Mouse (Mus musculus) left cerebral cortex, postnatal 36 days (tissue): ENCODE data around the gene Greb1. TPM values are rescaled to one million over a fixed set of nuclear protein-coding genes. Genes with fewer than 3 reads are reported as not detected.

Experiments
- DNase-seq, 2 experiments: peaks; one replicate each; pipeline ENCODE4 v3.0.0; 2021 to 2022; ENCODE audit warnings: low spot score in 2 of 2, mixed read lengths in 1 of 2
- intact Hi-C: fragments of 180-260 bp; cut with DNase I; formaldehyde crosslinking; loops from one replicate; pipeline ENCODE4 v1.15.1; 2025
- total RNA-seq, 2 experiments: library from RNA; stranded (reverse); gene quantifications; 2 replicates each; pipeline ENCODE4 v1.2.3; 2021

Gene Greb1
- total RNA-seq, result 1 to 10 TPM; 1.5 to 1.9 TPM

DNA sequence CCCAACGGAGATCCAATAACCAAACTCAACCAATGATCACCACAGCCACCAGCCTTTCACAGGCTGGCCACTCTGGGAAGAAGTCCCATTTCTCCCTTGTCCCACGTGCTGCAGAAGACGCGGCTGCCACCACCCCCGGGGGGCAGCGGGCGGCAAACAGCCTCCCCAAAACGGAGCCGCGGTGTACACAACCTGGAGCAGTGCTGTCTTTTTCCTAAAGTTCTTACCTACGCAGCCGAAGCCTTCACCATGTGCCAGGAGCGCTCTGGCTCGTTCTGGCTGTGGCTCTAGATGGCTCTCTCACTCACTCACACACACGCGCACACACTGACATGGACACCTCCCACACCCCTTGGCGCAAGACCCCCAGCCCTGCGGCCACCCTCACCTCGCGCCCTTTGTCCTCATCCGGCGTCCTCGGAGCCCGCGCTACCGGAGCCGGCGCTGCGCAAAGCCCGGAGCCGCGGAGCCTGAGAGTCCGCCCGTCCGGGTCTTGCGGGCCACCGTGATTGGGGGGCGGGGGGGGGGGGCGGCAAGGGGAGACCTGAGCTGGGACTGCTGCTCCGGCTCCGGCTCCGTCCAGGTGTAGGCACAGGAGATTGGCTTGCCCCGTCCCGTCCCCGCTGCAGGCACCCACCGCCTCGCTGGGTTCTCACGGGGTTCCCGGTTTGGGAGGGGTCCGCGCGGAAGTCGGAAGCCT lies at the start of gene Greb1:
Gene Greb1, minus strand, starts transcription at position 628 of the 700 bp plus-strand sequence.
- intact Hi-C loops, result loop anchor here (5.0 kb wide), 1 partner anchor 233 kb away; no protein-coding TSS in a partner anchor
- DNase-seq, result no peak

DNA sequence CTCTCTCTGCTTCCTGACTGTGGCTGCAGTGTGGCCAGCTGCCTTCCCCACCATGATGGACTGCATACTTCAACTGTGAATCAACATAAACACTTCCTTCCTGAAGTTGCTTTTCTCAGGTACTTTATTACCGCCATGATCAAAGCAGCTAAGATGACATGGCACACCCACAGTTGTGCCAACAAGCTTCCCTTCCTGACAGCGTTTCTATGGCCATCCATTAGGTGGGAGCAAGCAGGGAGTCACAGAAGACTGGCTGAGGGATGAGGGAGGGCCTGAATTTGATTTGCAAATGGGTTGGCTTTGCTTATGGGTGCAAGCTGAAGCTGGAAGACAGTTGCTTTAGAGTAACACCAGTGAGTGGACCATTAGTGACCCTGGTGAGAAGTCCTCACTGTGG lies 49.1 kb upstream of the Greb1 start:
- intact Hi-C loops, result loop anchor here (2.0 kb wide), 1 partner anchor 45 kb away; the partner anchor contains the start of gene Rock2
- no peak for DNase-seq

DNA sequence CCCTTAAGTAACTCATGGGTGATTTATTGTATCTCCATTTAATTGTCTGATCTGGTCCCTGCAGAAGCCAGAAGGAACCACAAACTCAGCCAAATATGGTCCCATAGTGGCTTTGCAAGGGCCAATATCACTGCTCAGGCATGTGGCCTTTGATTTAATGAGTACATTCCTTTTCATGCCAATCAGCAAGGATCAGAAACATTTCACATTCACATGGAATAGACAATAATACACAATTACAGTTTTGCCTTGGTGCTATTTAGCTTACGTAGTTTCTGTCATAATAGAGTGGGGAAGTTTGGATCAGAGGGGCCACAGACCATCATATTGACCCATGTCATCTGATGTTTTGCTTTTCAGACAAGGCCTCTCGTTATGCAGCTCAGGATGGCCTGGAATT lies 47.8 kb upstream of the Greb1 start:
- intact Hi-C loops, result no loop called here
- DNase-seq, result no peak

DNA sequence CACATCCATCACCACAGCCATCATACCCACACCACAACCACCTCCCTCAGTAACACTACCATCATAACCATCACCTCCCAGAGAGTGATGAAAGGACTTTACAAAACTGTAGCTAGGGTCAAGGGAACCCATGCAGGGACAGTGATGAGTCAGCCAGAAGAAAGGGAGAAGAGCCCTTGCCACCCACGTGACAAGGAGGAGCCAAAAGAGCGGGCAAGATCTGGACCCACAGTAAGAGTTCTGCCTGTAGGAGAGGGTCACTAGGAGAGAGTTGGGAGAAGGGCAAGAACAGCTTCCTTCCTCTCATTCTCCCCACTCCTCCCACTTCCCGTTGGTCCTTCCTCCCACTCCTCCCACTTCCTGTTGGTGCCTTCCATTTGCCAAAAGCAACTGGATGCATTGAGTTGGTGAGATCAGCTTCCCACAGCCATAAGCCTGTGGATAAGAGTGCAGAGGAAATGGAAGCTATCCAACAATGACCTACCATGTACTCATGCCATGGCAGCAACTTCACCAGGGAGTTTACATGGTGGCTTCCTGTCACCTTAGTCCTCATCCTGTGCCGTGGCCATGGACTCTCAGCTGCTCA lies 46.6 kb upstream of the Greb1 start:
- intact Hi-C loops, result no loop called here
- DNase-seq, result no peak

DNA sequence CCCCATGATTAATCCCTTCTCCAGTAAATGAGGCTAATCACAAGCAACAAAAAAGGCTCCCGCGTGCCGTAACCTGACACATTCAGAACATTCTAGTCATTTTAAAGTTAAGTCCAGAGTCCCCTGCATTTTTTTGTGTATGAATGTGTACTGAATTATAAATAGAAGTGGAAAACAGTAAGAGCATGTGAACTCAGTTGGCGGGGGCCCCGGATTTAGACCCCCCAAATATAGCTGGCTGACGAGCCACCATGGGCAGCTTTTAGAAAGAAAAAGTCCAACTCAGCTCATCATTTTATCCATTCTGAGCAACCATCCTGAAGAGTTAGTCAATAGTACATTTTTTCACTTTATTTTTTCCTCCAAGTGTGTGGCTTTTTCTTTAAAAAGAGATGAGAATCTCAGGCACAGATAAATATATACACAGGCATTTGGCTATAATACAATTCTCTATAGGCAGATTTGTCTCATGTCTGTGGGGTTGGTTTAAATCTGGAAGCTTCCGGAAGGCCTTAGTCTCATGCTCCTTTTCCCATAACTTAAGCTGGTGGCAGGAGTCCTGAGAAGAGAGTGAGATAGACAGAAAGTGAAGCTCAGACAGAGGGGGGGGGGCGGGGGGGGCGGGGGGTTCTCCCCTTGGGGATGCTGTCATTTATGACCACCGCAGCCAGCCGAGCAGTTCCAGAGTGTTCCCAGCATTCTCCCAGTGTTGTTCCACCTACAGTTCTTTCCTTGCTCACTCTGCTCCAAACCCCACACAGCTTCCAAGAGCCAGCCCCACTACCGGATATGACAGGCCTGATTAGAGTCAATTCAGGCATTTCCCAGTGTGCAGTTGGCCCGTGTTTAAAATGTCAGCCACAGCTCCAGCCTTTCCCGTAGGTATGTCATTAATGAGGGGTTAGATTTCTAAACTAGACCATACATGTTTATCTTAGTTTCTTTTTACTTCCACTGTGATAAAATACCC lies 44.2 kb upstream of the Greb1 start:
- DNase-seq, result peak; percentile 47 to 69
- intact Hi-C loops, result no loop called here

DNA sequence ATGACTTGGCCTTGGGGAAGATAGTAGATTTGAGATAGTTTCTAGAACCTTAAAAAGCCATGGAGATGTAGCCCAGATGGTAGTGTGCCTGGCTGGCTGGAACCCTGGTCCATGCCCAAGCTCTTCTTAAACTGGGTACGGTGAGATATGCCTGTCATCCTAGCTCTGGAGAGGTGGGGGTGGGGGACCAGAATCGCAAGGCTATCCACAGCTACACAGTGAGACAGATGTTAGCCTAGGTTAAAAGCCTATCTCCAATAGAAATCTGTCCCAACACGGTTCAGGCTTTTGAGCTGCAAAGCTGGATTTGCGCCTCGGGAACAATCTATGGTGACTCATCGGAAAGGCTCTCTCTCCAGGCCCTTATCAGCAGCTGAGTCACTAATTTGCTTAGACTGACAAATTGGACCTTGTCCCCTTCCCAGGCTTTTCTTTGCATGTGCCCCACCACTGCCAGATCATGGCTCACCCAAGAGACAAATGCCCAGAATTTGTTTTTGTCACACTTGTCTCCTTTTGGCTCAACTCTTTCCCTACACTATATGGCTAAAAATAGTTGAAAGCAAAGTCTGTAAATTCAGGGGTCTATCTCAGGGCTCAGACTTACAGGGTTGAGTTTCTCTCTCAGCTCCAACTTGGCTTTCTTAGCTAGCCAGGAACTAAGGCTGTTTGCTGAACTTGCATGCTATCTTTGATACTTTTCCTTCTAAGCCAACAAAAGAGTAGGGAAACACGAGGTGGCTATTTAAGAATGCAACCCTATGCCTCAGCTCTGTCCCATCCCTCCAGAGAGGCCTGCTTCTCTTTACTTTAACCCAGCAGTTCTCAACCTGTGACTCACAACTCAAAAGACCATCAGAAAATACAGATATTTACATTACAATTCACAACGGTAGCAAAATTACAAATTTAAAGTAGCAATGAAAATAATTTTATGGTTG lies 40.4 kb upstream of the Greb1 start:
- intact Hi-C loops, result no loop called here

DNA sequence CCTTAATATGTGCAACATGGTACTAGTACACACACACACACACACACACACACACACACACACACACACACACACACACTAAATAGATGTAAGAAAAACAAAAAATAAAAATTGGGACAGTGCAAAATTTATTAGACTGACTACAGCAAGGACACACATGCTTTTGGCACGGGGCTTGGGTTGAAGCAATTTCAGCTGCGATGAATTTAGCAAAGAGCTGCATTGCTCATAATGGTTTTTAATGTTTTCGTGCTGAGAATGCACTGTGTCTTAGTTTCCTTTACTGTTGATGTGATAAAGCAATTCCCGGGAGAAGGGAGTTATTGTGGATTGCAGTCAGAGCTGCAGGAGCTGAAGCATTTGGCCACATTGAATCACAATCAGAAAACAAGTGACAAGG lies 37.1 kb upstream of the Greb1 start:
- no peak for DNase-seq
- intact Hi-C loops, result no loop called here

More for the DNA sequence above, 40.4 kb upstream of the Greb1 start:
- no peak for DNase-seq

DNA sequence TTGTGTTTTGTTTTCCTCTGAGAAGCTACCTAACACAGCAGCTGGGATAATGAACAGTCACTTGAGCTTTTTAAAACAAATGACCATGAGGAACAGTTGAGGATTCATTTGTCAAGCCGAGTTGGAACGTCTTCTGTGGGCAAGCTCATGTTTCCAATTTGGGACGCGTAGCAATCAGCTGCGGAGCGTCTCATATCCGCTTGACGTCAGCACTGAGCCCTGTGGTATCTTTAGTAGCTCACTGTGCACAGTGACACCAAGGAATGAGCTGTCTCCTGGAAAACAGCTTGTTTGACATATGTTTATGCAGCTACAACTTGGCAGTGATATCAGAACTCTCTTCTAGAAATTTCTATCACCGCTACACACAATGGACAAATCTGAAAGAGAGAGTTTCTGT lies 35.5 kb upstream of the Greb1 start:
- DNase-seq, result peak; percentile 77 to 79
- intact Hi-C loops, result no loop called here

DNA sequence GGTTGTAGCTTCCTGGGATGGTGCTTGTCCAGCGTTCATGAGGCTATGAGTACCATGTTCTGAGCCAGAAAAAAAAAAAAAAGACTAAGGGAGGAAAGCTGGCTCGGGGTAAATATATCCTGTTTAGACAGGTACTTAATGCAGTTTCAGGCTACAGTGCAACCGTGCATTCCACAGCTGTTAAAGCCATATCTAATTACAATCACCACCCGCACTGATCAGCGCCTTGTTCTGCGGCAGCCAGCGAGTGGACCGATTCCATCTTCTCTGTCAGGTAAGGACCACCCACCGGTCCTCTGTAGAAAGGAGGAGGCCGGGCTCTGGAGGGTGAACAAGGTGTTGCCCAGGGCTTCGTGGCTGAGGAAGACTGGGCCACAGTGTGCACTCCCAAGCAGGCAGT lies 34.0 kb upstream of the Greb1 start:
- intact Hi-C loops, result no loop called here
- DNase-seq, result no peak

DNA sequence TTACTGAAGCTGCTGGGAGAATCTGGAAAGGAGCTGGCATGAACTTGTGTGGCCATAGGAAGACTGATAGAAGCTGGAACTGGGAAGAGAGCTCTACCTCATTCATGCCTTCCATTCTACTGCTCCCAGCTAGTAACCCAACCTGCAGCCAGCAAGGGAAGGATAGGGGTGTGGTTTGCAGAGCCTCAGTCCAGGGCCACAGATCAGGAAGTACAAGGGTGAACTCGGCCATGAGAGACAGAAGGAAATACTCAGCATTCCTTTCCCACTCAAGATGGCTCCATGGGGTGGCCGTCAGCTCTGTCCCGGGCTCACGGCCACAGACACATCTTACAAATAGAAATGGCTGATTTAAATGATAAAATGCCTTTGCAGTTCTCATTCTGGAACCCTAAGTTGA lies 30.4 kb upstream of the Greb1 start:
- no peak for DNase-seq
- intact Hi-C loops, result no loop called here

DNA sequence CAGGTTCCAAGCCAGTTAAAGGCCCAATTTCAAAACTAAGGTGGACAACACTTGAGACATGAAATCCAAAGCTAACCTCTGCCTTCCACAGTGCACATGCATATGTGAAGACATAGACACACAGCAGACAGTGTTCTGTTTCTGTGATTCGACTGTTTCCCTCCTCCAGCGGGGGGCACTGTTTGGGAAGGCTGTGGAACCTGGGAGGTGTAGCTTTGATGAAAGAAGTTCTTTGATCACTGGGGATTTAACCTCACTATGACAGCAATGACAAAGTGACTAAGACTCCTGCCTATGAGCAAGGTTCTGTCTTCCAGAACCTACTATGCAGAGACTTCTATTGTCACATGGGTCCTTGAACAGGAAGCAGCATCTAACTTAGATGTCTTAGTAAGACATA lies 29.1 kb upstream of the Greb1 start:
- intact Hi-C loops, result loop anchor here (10.0 kb wide), 1 partner anchor 115 kb away; no protein-coding TSS in a partner anchor
- no peak for DNase-seq

DNA sequence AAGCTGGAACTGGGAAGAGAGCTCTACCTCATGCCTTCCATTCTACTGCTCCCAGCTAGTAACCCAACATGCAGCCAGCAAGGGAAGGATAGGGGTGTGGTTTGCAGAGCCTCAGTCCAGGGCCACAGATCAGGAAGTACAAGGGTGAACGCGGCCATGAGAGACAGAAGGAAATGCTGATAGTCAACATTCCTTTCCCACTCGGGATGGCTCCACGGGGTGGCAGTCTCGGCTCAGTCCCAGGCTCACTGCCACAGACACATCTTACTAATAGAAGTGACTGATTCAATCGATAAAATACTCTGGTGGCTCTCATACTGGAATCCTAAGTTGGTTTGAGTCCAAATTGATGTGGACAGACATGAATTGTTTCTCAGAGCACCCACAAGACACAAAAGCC lies 27.8 kb upstream of the Greb1 start:
- intact Hi-C loops, result loop anchor here (10.0 kb wide), 1 partner anchor 116 kb away; no protein-coding TSS in a partner anchor
- no peak for DNase-seq

DNA sequence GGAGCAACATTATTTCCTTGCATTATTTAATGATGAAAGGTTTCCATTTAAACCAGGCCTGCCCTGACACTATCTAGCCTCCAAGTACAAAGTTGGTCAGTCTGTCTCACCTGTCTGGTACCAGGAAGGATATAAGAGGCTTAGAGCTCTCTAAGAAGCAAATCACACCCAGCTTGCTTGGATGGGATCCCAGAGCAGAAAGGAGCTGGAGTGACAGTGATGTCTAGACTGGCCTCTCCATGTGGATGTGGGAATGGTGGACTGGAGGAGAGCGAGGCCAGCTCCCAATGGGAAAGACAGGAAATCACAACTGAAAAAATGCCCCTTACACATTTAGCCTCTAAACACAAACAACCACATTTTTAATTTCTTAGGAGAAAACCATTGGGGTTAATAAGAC lies 23.0 kb upstream of the Greb1 start:
- intact Hi-C loops, result loop anchor here (10.0 kb wide), 1 partner anchor 121 kb away; no protein-coding TSS in a partner anchor
- DNase-seq, result no peak

DNA sequence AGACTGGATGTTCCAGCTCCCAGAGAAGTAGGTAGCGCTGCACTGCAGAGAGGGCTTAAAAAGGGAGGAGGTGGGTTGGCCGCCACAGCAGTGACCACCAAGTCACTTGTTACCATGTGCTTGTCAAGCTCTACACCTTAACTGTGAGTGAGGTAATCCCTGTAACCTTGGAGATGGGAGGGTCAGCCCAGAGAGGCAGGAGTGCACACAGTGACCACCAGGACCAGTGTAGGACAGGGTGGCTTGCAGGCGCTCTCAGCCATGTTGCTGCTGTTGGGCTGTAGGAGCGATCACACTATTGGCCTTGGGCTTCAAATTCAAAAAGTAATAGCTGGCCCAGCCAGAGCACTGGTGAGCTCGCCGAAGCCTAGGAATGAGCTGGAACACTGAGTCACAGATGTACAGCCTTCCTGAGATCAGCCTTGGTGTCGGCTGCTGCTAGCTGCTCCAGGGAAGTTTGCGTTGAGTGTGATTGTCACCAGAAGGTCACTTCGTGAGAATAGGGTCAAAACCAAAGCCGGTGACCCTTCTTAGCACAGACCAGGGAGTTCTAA lies 21.6 kb upstream of the Greb1 start:
- intact Hi-C loops, result loop anchor here (10.0 kb wide), 1 partner anchor 123 kb away; no protein-coding TSS in a partner anchor
- no peak for DNase-seq

DNA sequence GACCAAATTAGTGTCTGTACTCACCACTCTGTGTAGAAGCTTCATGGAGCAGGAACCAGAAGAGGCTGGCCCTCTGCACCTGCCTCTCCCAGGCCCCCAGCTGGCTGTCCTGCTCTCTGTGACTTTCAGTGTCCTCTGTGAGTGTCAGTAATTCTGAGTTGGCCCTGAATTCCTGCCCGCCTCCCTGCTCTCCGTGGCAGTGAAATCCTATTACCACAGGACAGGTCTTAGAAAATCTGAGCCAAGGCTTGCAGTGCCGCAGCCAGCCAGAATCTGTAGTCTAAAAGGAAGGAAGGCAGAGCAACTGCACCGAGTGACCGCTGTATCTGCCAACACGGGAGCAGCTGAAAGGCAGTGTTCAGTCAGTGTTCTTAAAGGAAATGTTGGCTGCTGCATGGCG lies 20.1 kb upstream of the Greb1 start:
- no peak for DNase-seq
- intact Hi-C loops, result loop anchor here (10.0 kb wide), 1 partner anchor 124 kb away; no protein-coding TSS in a partner anchor

DNA sequence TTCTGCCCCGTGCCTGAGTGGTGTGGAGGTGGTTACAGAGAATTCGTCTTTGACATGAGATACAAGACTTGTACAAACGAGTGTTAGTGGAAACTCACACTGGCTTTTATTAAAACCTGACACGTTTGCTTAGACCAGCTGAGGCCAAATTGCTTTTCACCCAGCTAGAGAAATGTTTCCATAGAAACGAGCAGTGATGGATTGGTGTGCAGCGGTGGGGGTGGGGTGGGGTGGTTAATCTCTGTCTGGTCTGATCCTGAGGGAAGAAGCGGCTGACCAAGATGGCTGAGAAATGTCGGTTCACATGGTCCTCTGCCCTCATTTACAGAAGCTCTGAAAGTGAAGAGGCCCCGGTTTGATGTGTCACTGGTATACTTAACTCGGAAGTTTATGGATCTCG lies 17.8 kb upstream of the Greb1 start:
- DNase-seq, result no peak
- intact Hi-C loops, result no loop called here

DNA sequence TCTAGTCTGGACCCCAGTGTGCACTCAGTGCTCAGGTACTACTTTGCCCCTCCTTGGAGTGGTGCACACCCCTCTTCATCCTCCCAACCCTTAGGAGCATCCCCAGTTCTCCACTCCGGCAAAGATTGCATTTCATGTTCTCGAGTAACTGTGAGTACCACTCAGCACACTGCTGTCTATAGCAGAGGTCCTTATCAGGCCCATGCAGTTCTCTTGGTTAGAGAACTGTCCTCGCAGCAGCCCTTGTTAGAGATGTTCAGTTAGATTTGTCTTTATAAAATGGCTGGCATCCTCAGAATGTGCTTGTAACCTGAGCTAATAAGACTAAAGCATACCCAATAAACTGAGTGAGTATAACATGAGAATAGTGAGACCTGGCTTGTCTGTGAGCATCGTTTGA lies 16.5 kb upstream of the Greb1 start:
- intact Hi-C loops, result no loop called here
- DNase-seq, result no peak

DNA sequence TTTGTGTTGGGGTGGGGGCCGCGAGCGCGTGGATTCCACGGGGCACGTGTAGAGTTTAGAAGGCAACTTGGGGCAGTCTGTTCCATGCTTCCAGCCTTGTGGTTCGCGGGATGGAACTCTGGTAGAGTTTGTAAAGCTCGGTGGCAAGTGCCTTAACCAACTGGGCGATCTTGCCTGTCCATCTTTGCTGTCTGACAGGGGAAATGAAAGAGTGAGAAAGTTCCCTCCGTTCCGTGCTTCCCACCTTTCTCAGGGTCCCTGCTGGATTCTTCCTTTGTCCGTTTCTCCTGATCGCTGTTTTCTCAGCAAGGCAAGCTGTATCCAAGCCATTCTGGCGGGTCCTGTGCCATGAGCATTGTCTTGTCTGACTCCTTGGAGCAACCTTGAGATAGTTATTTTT lies 10.8 kb upstream of the Greb1 start:
- no peak for DNase-seq
- intact Hi-C loops, result loop anchor here (2.0 to 5.0 kb wide), 2 partner anchors 83 to 456 kb away; partner anchors contain the start of genes Pdia6 and Rock2
